Mouse (Mus musculus) E14TG2a.4 (cell line): Measurements from ENCODE around the gene Etv5.

Experiments used
- H3K27me3 ChIP-seq: 2 replicates; pipeline ENCODE4 v1.6.1; 2014; ENCODE audit warnings: low read length, control low read depth; ENCODE audit not compliant: insufficient read depth
- H3K36me3 ChIP-seq: 2 replicates; pipeline ENCODE4 v1.6.1; 2014; ENCODE audit warnings: low read length, control low read depth; ENCODE audit not compliant: insufficient read depth
- H3K4me1 ChIP-seq: replicated peaks from 2 replicates; pipeline ENCODE4 v1.6.1; 2014; ENCODE audit warnings: low read depth, low read length, control low read depth
- H3K4me3 ChIP-seq: replicated peaks from 2 replicates; pipeline ENCODE4 v1.5.1; 2014; ENCODE audit warnings: mild to moderate bottlenecking, low read length
- H3K9me3 ChIP-seq: 2 replicates; pipeline ENCODE4 v1.6.1; 2014; ENCODE audit warnings: low read length, control low read depth
- CTCF ChIP-seq: conservative IDR thresholded peaks from 2 replicates; pipeline ENCODE4 v1.5.1; 2014; ENCODE audit warnings: low read length
- NANOG ChIP-seq: IDR thresholded peaks from 2 replicates; pipeline ENCODE4 v1.6.1; 2014; ENCODE audit warnings: borderline replicate concordance, low read length, mixed read lengths
- POU5F1 ChIP-seq: IDR thresholded peaks from 2 replicates; pipeline ENCODE4 v1.6.1; 2014; ENCODE audit warnings: low read length, borderline replicate concordance

Etv5 gene

GRCm38 (mm10) chr16:22379986-22380385 lies 59.5 kb downstream of the Etv5 start:
- Histone ChIP-seq H3K27me3 (no peaks in the 10 kb centered on the region), H3K9me3 (no peaks in the 10 kb centered on the region), H3K36me3 (peaks cover 82% of the 10 kb centered on the region), H3K4me3 (no peak overlapping the region), H3K4me1 (peaks cover 82% of the 10 kb centered on the region)
- TF ChIP-seq NANOG (no peak), POU5F1 (no peak), CTCF (no peak)

- no peaks in the 10 kb centered on the region for H3K9me3 ChIP-seq
- TF ChIP-seq NANOG (no peak), POU5F1 (no peak), CTCF (no peak)
- peaks cover 77% of the 10 kb centered on the region for H3K4me1 ChIP-seq
- H3K4me3 ChIP-seq = no peak overlapping the region
- H3K27me3 ChIP-seq = no peaks in the 10 kb centered on the region
- peaks cover 76% of the 10 kb centered on the region for H3K36me3 ChIP-seq
Observed at GRCm38 (mm10) chr16:22379342-22379741, 60.2 kb downstream of the Etv5 start.

- H3K9me3 ChIP-seq = no peaks in the 10 kb centered on the region
- H3K4me1 ChIP-seq = peaks cover 68% of the 10 kb centered on the region
- H3K36me3 ChIP-seq = peaks cover 60% of the 10 kb centered on the region
- TF ChIP-seq POU5F1 (no peak), CTCF (no peak)
- H3K27me3 ChIP-seq = no peaks in the 10 kb centered on the region
- H3K4me3 ChIP-seq = no peak overlapping the region
Observed at GRCm38 (mm10) chr16:22377714-22378113, 61.8 kb downstream of the Etv5 start.

- H3K27me3 ChIP-seq = no peaks in the 10 kb centered on the region
- TF ChIP-seq POU5F1 = no peak
- peak; percentile 7; the same call in 1 of the 2 replicates for TF ChIP-seq CTCF
- no peak for TF ChIP-seq NANOG
- H3K36me3 ChIP-seq = peaks cover 32% of the 10 kb centered on the region
- no peak overlapping the region for H3K4me3 ChIP-seq
- peaks cover 54% of the 10 kb centered on the region for H3K4me1 ChIP-seq
- no peaks in the 10 kb centered on the region for H3K9me3 ChIP-seq
Observed at GRCm38 (mm10) chr16:22374898-22375297, 64.6 kb downstream of the Etv5 start.

DNA sequence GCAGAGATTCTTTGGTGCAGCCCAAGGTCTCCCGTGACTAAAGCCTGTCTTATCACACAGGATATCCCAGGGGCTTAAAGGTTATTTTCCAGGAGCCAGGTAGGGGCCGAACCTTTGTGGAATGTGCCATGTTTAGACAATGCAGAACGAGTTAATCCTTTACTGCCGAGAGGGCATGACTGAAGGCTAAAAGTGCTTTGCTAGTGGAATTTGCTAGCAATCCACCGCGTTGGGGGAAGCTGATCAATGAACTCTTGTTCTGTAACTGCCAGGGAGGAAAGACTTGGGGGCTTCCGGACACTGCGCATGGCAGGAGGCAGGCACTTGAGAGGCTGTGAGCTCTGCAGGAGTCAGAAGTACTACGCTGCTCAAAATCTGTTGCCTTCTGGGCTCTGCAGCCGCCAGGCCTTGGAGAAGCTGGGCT lies 66.8 kb downstream of the Etv5 start:
- Histone ChIP-seq H3K27me3 (no peaks in the 10 kb centered on the region), H3K4me3 (no peak overlapping the region), H3K4me1 (peaks cover 33% of the 10 kb centered on the region), H3K36me3 (peaks cover 12% of the 10 kb centered on the region), H3K9me3 (no peaks in the 10 kb centered on the region)
- TF ChIP-seq NANOG (no peak), CTCF (no peak), POU5F1 (no peak)

DNA sequence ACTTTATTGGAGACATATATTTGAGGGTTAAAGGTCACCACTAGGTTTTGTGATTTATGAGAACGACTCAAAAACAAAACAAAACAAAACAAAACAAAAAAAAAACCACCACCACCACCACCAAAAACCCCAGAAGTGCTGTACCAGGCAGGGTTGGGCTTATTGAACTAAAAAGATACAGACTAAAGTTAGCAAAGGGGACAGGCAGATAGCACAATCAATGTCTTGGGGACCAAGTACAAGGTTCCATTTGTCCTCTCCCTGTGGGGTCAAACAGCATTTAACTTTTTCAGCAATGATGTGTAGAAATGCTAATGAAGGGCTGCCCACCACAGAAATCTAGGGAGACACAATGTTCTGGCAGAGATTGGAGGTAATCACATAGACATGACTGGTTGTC lies 67.3 kb downstream of the Etv5 start:
- peaks cover 7% of the 10 kb centered on the region; the same call in 1 of the 2 replicates for H3K36me3 ChIP-seq
- H3K9me3 ChIP-seq = no peaks in the 10 kb centered on the region
- peaks cover 28% of the 10 kb centered on the region for H3K4me1 ChIP-seq
- TF ChIP-seq CTCF = no peak
- no peak for TF ChIP-seq POU5F1
- TF ChIP-seq NANOG = no peak
- H3K27me3 ChIP-seq = no peaks in the 10 kb centered on the region
- H3K4me3 ChIP-seq = no peak overlapping the region

DNA sequence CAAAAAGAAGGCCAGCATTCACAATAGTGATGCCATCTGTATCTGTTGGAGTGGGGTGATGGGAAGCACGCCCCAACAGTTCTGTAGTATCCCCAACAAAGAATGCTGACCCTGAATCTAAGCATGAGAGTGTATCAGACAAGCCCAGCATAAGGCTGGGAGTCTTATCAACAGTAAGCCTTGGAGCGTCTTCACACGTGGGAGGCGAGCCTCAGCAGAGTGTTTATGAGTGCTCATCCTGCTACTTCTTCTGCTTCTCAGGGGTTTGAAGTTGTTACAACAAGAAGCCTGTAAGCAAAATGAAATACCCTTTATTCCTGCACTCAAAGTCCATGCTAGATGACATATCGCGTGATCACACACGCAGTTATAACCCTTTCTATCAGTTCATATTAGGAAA lies 72.4 kb downstream of the Etv5 start:
- H3K4me3 ChIP-seq = no peak overlapping the region
- H3K9me3 ChIP-seq = no peaks in the 10 kb centered on the region
- no peaks in the 10 kb centered on the region for H3K36me3 ChIP-seq
- H3K4me1 ChIP-seq = no peaks in the 10 kb centered on the region
- TF ChIP-seq NANOG (no peak), POU5F1 (no peak), CTCF (no peak)
- H3K27me3 ChIP-seq = peaks cover 4% of the 10 kb centered on the region; the same call in 1 of the 2 replicates

DNA sequence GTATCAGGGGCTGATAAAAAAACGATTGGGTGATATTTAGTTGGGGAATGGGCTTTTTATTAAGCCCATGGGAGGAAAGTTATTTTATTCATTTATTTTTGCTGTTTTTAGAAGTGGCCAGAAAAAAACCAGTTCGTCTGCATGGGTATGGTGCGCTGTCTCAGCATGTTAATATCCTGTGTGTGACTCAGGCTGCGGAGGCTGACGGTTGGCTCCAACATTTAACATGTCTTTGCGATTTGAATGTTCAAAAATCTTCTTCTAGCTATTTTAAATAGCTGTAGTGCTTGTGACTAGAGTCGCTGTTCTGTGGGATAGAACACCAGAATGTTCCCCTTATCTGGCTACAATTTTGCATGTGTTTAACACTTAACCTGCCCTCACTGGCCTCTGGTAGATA lies 73.5 kb downstream of the Etv5 start:
- H3K9me3 ChIP-seq = no peaks in the 10 kb centered on the region; the same call in 1 of the 2 replicates
- no peak overlapping the region for H3K4me3 ChIP-seq
- no peaks in the 10 kb centered on the region for H3K4me1 ChIP-seq
- no peaks in the 10 kb centered on the region for H3K36me3 ChIP-seq
- no peak for TF ChIP-seq CTCF
- TF ChIP-seq POU5F1 = no peak
- TF ChIP-seq NANOG = no peak
- peaks cover 4% of the 10 kb centered on the region; the same call in 1 of the 2 replicates for H3K27me3 ChIP-seq

- Histone ChIP-seq H3K9me3 (no peaks in the 10 kb centered on the region; the same call in 1 of the 2 replicates), H3K36me3 (no peaks in the 10 kb centered on the region), H3K4me1 (no peaks in the 10 kb centered on the region), H3K27me3 (peaks cover 4% of the 10 kb centered on the region; the same call in 1 of the 2 replicates), H3K4me3 (no peak overlapping the region)
- TF ChIP-seq NANOG = no peak
- no peak for TF ChIP-seq CTCF
- no peak for TF ChIP-seq POU5F1
Observed at GRCm38 (mm10) chr16:22365596-22365995, 73.9 kb downstream of the Etv5 start.
